Mouse (Mus musculus): ENCODE measurements around the gene Ddc.

GRCm38 (mm10) chr11:11840746-11841145 lies 57.2 kb downstream of the Ddc start:
- TF ChIP-seq POLR2A (IDR thresholded peaks at IDR 0.05; ENCODE audit: low read depth, low read length) (no peak), CTCF (IDR thresholded peaks at IDR 0.05; ENCODE audit: borderline replicate concordance, insufficient read depth, low read length) (no peak)

Data from embryonic fibroblast, embryonic 13.5 days (primary cell).